Mouse (Mus musculus) liver, adult 2 months (tissue): ENCODE results near the gene Tgfbr1.

Experiments used
- CTCF ChIP-seq: fragments of 200-500 bp; IDR thresholded peaks from 2 replicates; pipeline ENCODE4 v1.5.1; 2011; ENCODE audit warnings: low read depth, low read length, control low read depth
- POLR2A ChIP-seq: fragments of 200-500 bp; IDR thresholded peaks from 2 replicates; pipeline ENCODE4 v1.6.1; 2011; ENCODE audit warnings: low read length, control low read depth; ENCODE audit not compliant: insufficient read depth; ENCODE audit errors: extremely low read depth

DNA sequence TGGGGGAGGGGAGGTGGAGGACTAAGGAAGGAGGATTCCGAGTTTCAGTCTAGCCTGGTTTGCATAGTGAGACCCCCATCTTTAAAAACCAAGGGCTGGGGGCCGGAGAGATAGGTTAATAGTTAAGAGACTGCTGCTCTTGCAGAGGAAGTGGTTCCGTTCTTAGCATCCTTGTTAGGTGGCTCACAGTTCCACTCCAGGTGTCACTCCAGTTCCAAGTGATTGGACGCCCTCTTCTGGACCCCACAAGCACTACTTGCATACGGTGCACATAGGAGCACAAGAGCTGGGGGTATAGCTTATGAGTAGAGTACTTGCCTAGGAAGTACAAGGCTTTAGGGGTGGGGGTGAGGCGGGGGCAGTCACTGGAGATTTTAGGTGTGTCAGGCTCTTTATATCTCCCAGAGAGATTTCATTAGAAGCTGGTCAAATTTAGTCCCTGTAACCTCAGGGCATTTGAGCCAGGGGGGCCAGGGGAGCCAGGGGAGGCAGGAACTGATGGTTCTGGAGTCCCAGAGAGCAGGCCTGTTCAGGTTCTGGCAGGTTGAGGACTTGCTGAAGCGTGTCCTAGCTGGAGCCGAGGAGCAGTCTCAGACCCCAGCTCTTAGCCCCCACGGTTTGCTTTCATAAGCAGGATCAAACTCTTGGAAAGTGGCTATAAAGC is 1.5 kb upstream of the Tgfbr1 start:
- TF ChIP-seq CTCF: peak; percentile 52
- no peak for TF ChIP-seq POLR2A
